Mouse (Mus musculus) heart, postnatal 14 days (tissue): ENCODE data around the gene H2-T3. TPM values are rescaled to one million over a fixed set of nuclear protein-coding genes. Genes with fewer than 3 reads are reported as not detected.
"Not testable (repeated sequence)": the region's sequence is repeated elsewhere in the genome, so short reads cannot be mapped to it uniquely, and the experiment has no call there.

Source experiments
- DNase-seq, 2 experiments: peaks; one replicate each; pipeline ENCODE4 v3.0.0; 2021 to 2022
- intact Hi-C: fragments of 180-260 bp; cut with DNase I; formaldehyde crosslinking; loops from one replicate; pipeline ENCODE4 v1.15.1; 2025
- long read RNA-seq, 2 experiments: library from polyadenylated mRNA; stranded (forward); transcript quantifications; one replicate each; pipeline ENCODE4 v2.0.0; 2021
- total RNA-seq, 2 experiments: library from RNA; stranded (reverse); gene quantifications; 2 replicates each; pipeline ENCODE4 v1.2.3; 2021

H2-T3 gene
- 1 to 10 TPM in 1 of 2 experiments, under 1 TPM in 1; 0.31 to 3.1 TPM for total RNA-seq
- long read RNA-seq, experiment 1, partial matches to known transcripts: 3 of 7 reads
- long read RNA-seq, experiment 1, other reads (novel, unspliced or antisense): 1 of 7 reads
- long read RNA-seq, experiment 2: 0 reads

GRCm38 (mm10) chr17:36190169-36190507 is at the start of gene H2-T3:
TSS of gene H2-T3 (minus strand) at chr17:36190287.
- intact Hi-C loops: loop anchor here (5.0 to 10.0 kb wide), 2 partner anchors 193 to 255 kb away; no protein-coding TSS in a partner anchor
- no peak for DNase-seq

- intact Hi-C loops: no loop called here
- DNase-seq: peak; percentile 13 to 21
These were observed 47.3 kb upstream of the H2-T3 start for GRCm38 (mm10) chr17:36237321-36237921.

GRCm38 (mm10) chr17:36235300-36235699 is 45.2 kb upstream of the H2-T3 start:
- intact Hi-C loops, DNase-seq: not testable (repeated sequence)

GRCm38 (mm10) chr17:36233572-36233971 is 43.5 kb upstream of the H2-T3 start:
- intact Hi-C loops: no loop called here
- no peak for DNase-seq

- intact Hi-C loops: no loop called here
- DNase-seq: peak; percentile 85 to 87
These were observed 41.2 kb upstream of the H2-T3 start for GRCm38 (mm10) chr17:36231318-36231717.

- DNase-seq: no peak
- intact Hi-C loops: no loop called here
These were observed 39.0 kb upstream of the H2-T3 start for GRCm38 (mm10) chr17:36229046-36229445.

GRCm38 (mm10) chr17:36226921-36227320 is 36.8 kb upstream of the H2-T3 start:
- DNase-seq: peak in 1 of 2 experiments; percentile 10

GRCm38 (mm10) chr17:36225231-36225824 is 35.2 kb upstream of the H2-T3 start:
- intact Hi-C loops: no loop called here
- DNase-seq: peak in 1 of 2 experiments; percentile 26

More at GRCm38 (mm10) chr17:36226921-36227320, 36.8 kb upstream of the H2-T3 start:
- intact Hi-C loops: no loop called here

- intact Hi-C loops: no loop called here
These were observed 34.4 kb upstream of the H2-T3 start for GRCm38 (mm10) chr17:36224451-36224850.

GRCm38 (mm10) chr17:36218594-36219155 is 28.6 kb upstream of the H2-T3 start:
- no peak for DNase-seq
- intact Hi-C loops: no loop called here

More at GRCm38 (mm10) chr17:36224451-36224850, 34.4 kb upstream of the H2-T3 start:
- no peak for DNase-seq

- intact Hi-C loops: no loop called here
- DNase-seq: no peak
These were observed 25.5 kb upstream of the H2-T3 start for GRCm38 (mm10) chr17:36215586-36215985.

GRCm38 (mm10) chr17:36206846-36207245 is 16.8 kb upstream of the H2-T3 start:
- intact Hi-C loops: no loop called here

GRCm38 (mm10) chr17:36205862-36206261 is 15.8 kb upstream of the H2-T3 start:
- intact Hi-C loops: no loop called here
- DNase-seq: no peak

More at GRCm38 (mm10) chr17:36206846-36207245, 16.8 kb upstream of the H2-T3 start:
- DNase-seq: no peak

- DNase-seq: peak in 1 of 2 experiments; percentile 8
- intact Hi-C loops: no loop called here
These were observed 15.4 kb upstream of the H2-T3 start for GRCm38 (mm10) chr17:36205456-36205855.

GRCm38 (mm10) chr17:36201851-36202250 is 11.8 kb upstream of the H2-T3 start:
- DNase-seq: no peak
- intact Hi-C loops: no loop called here

- intact Hi-C loops: loop anchor here (10.0 kb wide), 1 partner anchor 264 kb away; no protein-coding TSS in a partner anchor
- peak in 1 of 2 experiments; percentile 9 for DNase-seq
These were observed 8.2 kb upstream of the H2-T3 start for GRCm38 (mm10) chr17:36198317-36198716.

- no peak for DNase-seq
- intact Hi-C loops: loop anchor here (5.0 to 10.0 kb wide), 2 partner anchors 197 to 260 kb away; no protein-coding TSS in a partner anchor
These were observed 4.4 kb upstream of the H2-T3 start for GRCm38 (mm10) chr17:36194471-36194870.

GRCm38 (mm10) chr17:36193546-36194141 is 3.6 kb upstream of the H2-T3 start:
- intact Hi-C loops: loop anchor here (5.0 to 10.0 kb wide), 2 partner anchors 196 to 259 kb away; no protein-coding TSS in a partner anchor
- DNase-seq: peak; percentile 56 to 71

- intact Hi-C loops: loop anchor here (5.0 to 10.0 kb wide), 2 partner anchors 195 to 258 kb away; no protein-coding TSS in a partner anchor
- DNase-seq: no peak
These were observed 2.3 kb upstream of the H2-T3 start for GRCm38 (mm10) chr17:36192371-36192770.

GRCm38 (mm10) chr17:36189491-36190168 is 457 bp downstream of the H2-T3 start:
- intact Hi-C loops: loop anchor here (5.0 to 10.0 kb wide), 2 partner anchors 192 to 255 kb away; no protein-coding TSS in a partner anchor
- no peak for DNase-seq
